Mouse (Mus musculus): Measurements from ENCODE around the gene Tarbp1. TPM values are rescaled to one million over a fixed set of nuclear protein-coding genes. Genes with fewer than 3 reads are reported as not detected.

Gene Tarbp1
- polyA plus RNA-seq (2015; fragmentation: Illumina TruSeq; extraction: RNeasy Lipid Tissue Mini Kit (QIAGEN cat#74804); ENCODE audit: insufficient read depth, low replicate concordance), result 6.4 TPM

GRCm38 (mm10) chr8:126474299-126475187, at the start of gene Tarbp1:
TSS of gene Tarbp1 (minus strand) at chr8:126475065.

DNA sequence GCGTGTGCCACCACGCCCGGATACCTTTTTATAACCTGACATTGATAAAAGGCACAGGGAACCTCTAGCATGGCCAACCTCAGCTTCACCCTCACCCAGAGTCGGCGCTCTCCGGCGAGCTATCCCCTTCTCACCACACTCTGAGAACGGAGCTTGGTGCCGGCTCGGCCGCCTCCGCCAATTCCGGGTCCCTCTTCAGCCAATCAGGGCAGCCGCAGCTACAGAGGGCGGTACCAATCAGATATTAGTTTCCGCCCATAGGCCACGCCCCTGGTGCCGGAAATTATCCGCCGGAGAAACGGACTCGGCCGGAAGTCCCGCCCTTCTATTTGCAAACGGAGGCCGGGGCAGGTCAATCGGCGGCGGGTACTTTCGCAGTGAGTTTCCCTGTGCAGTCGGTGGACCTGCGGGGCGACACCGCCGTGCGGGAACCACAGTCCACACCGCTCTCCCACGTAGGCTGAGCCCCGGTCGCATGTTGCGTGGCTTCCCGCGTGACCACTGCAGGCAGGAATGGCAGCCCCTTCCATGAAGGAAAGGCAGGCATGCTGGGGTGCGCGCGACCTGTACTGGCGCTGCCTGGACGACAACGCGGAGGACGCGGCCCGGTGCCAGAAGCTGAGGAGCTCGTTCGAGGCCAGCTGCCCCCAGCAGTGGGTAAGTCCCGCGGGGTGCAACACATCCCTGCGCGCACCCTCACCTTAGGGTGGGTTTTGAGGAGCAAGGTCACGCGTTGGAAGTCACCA, 52.5 kb downstream of the Tarbp1 start, which contains the start of gene Coa6:
Gene Coa6 (plus strand): TSS at position 342 of the 746 bp plus-strand sequence.

Other genes with a start within 250 kb of the Tarbp1 start
- 0.17 TPM for gene Slc35f3, start 176.5 kb downstream of the Tarbp1 start, polyA plus RNA-seq (2015; fragmentation: Illumina TruSeq; extraction: RNeasy Lipid Tissue Mini Kit (QIAGEN cat#74804); ENCODE audit: insufficient read depth, low replicate concordance)
- 22.5 TPM for gene Coa6, start 52.5 kb downstream of the Tarbp1 start, polyA plus RNA-seq (2015; fragmentation: Illumina TruSeq; extraction: RNeasy Lipid Tissue Mini Kit (QIAGEN cat#74804); ENCODE audit: insufficient read depth, low replicate concordance)
- 28.3 TPM for gene Irf2bp2, start 118.9 kb upstream of the Tarbp1 start, polyA plus RNA-seq (2015; fragmentation: Illumina TruSeq; extraction: RNeasy Lipid Tissue Mini Kit (QIAGEN cat#74804); ENCODE audit: insufficient read depth, low replicate concordance)